Mouse (Mus musculus) heart, embryonic 14.5 days (tissue): ENCODE data around the gene Trabd2b. TPM values are rescaled to one million over a fixed set of nuclear protein-coding genes. Genes with fewer than 3 reads are reported as not detected.

Experiments
- ATAC-seq: fragments of 200-750 bp; cut with Nextera tagmentation; 2 replicates; pipeline ENCODE4 v1.8.0; 2017; ENCODE audit warnings: low read depth, moderate TSS enrichment; ENCODE audit not compliant: insufficient number of reproducible peaks, insufficient read depth, low FRiP score
- H3K27ac ChIP-seq, 2 experiments: fragments of 200-500 bp in 1 of 2; fragments of 300-500 bp in 1 of 2; sonication (generic) in 1 of 2; replicated peaks in 1 of 2; 2 replicates each; pipeline ENCODE4 v1.5.1; 2012 to 2014; ENCODE audit warnings: low read depth in 2 of 2, low read length in 2 of 2, control low read depth in 1 of 2, mild to moderate bottlenecking in 1 of 2, mixed read lengths in 1 of 2; ENCODE audit not compliant: control insufficient read depth in 1 of 2, insufficient read depth in 1 of 2
- H3K27me3 ChIP-seq: fragments of 300-500 bp; sonication (generic); 2 replicates; pipeline ENCODE4 v1.6.1; 2014; ENCODE audit warnings: mild to moderate bottlenecking, low read length, control low read depth; ENCODE audit not compliant: control insufficient read depth, insufficient read depth
- H3K36me3 ChIP-seq: fragments of 300-500 bp; sonication (generic); 2 replicates; pipeline ENCODE4 v1.6.1; 2014; ENCODE audit warnings: mild to moderate bottlenecking, control low read depth, low read length, mixed read lengths; ENCODE audit not compliant: control insufficient read depth, insufficient read depth
- H3K4me1 ChIP-seq, 2 experiments: fragments of 200-500 bp in 1 of 2; fragments of 300-500 bp in 1 of 2; sonication (generic) in 1 of 2; 2 replicates each; pipeline ENCODE4 v1.6.1; 2012 to 2014; ENCODE audit warnings: low read length in 2 of 2, control low read depth in 1 of 2, mixed read lengths in 1 of 2; ENCODE audit not compliant: control insufficient read depth in 2 of 2, insufficient read depth in 2 of 2
- H3K4me2 ChIP-seq: fragments of 300-500 bp; sonication (generic); 2 replicates; pipeline ENCODE4 v1.6.1; 2014; ENCODE audit warnings: mild to moderate bottlenecking, low read length
- H3K4me3 ChIP-seq, 2 experiments: fragments of 200-500 bp in 1 of 2; fragments of 300-500 bp in 1 of 2; sonication (generic) in 1 of 2; 2 replicates each; pipeline ENCODE4 v1.5.1; 2012 to 2014; ENCODE audit warnings: low read length in 2 of 2, mild to moderate bottlenecking in 2 of 2, control low read depth in 1 of 2, low read depth in 1 of 2, moderate library complexity in 1 of 2; ENCODE audit not compliant: control insufficient read depth in 1 of 2, insufficient read depth in 1 of 2
- H3K9ac ChIP-seq: fragments of 300-500 bp; sonication (generic); 2 replicates; pipeline ENCODE4 v1.6.1; 2014; ENCODE audit warnings: mild to moderate bottlenecking, low read length
- H3K9me3 ChIP-seq: fragments of 300-500 bp; sonication (generic); 2 replicates; pipeline ENCODE4 v1.6.1; 2016; ENCODE audit warnings: low read length, control low read depth; ENCODE audit not compliant: control insufficient read depth
- WGBS: fragments of 180-500 bp; shearing (Covaris S2); extraction: QIAGEN DNeasy Blood & Tissue Kit; methylation state at CpG from one replicate; pipeline ENCODE4 v1.1.7; 2014; 5-methylcytosine and 5-hydroxymethylcytosine counted together
- polyA plus RNA-seq: library from polyadenylated mRNA; unstranded; fragments of >200 nt; fragmentation: Nextera tagmentation; extraction: Ambion mirVana; gene quantifications from 2 replicates; pipeline ENCODE4 v1.2.1, GENCODE M21; 2014

The Trabd2b gene
- polyA plus RNA-seq, 1 experiment from 2014 or later, result 2.7 TPM

GRCm38 (mm10) chr4:114461093-114461492 is 54.6 kb downstream of the Trabd2b start:
- H3K9me3 ChIP-seq, result no peaks in the 10 kb centered on the region
- no peak overlapping the region for H3K4me2 ChIP-seq
- no peaks in the 10 kb centered on the region; the same call in 1 of the 2 replicates for H3K27me3 ChIP-seq
- H3K4me3 ChIP-seq, result no peak overlapping the region
- 79% methylated on average over 5 of the region's 5 CpGs for WGBS
- peaks cover 22 to 26% of the 10 kb centered on the region in 2 experiments for H3K4me1 ChIP-seq
- H3K36me3 ChIP-seq, result no peaks in the 10 kb centered on the region
- H3K9ac ChIP-seq, result no peak overlapping the region
- H3K27ac ChIP-seq, result no peak overlapping the region
- no peak for ATAC-seq

- Histone ChIP-seq H3K36me3 (no peaks in the 10 kb centered on the region), H3K27me3 (peaks cover 19% of the 10 kb centered on the region), H3K9ac (no peak overlapping the region), H3K4me1 (peaks cover 24 to 37% of the 10 kb centered on the region in 2 experiments), H3K9me3 (no peaks in the 10 kb centered on the region), H3K27ac (no peak overlapping the region), H3K4me3 (no peak overlapping the region), H3K4me2 (no peak overlapping the region)
- WGBS, result 42% methylated on average over 2 of the region's 2 CpGs
- ATAC-seq, result no peak
Measured at GRCm38 (mm10) chr4:114465641-114466040, 59.1 kb downstream of the Trabd2b start.

GRCm38 (mm10) chr4:114467371-114468094 is 61.0 kb downstream of the Trabd2b start:
- no peak overlapping the region for H3K9ac ChIP-seq
- ATAC-seq, result no peak
- H3K27me3 ChIP-seq, result peaks cover 29% of the 10 kb centered on the region
- WGBS, result 30% methylated on average over 6 of the region's 6 CpGs
- H3K4me1 ChIP-seq, result peaks cover 16 to 32% of the 10 kb centered on the region in 2 experiments
- H3K27ac ChIP-seq, result no peak overlapping the region
- no peaks in the 10 kb centered on the region for H3K36me3 ChIP-seq
- no peaks in the 10 kb centered on the region for H3K9me3 ChIP-seq
- H3K4me2 ChIP-seq, result no peak overlapping the region; the same call in 1 of the 2 replicates
- no peak overlapping the region for H3K4me3 ChIP-seq

GRCm38 (mm10) chr4:114468095-114468429 is 61.5 kb downstream of the Trabd2b start:
- no peak for ATAC-seq
- Histone ChIP-seq H3K9me3 (no peaks in the 10 kb centered on the region), H3K36me3 (no peaks in the 10 kb centered on the region), H3K9ac (no peak overlapping the region), H3K27ac (no peak overlapping the region), H3K4me2 (no peak overlapping the region; the same call in 1 of the 2 replicates), H3K4me1 (peaks cover 16 to 32% of the 10 kb centered on the region in 2 experiments), H3K4me3 (no peak overlapping the region), H3K27me3 (peaks cover 33% of the 10 kb centered on the region)
- 10% methylated on average over 7 of the region's 7 CpGs for WGBS

- no peak for ATAC-seq
- Histone ChIP-seq H3K4me1 (peaks cover 16 to 32% of the 10 kb centered on the region in 2 experiments), H3K36me3 (no peaks in the 10 kb centered on the region), H3K27ac (no peak overlapping the region), H3K9ac (no peak overlapping the region), H3K9me3 (no peaks in the 10 kb centered on the region), H3K4me3 (no peak overlapping the region), H3K4me2 (no peak overlapping the region), H3K27me3 (peaks cover 44% of the 10 kb centered on the region)
- WGBS, result 60% methylated on average over 1 of the region's 1 CpGs
Measured at GRCm38 (mm10) chr4:114469881-114470280, 63.4 kb downstream of the Trabd2b start.

GRCm38 (mm10) chr4:114472143-114472542 is 65.6 kb downstream of the Trabd2b start:
- WGBS, result 38% methylated on average over 5 of the region's 5 CpGs

GRCm38 (mm10) chr4:114476316-114476715 is 69.8 kb downstream of the Trabd2b start:
- no peak for ATAC-seq

More at GRCm38 (mm10) chr4:114472143-114472542, 65.6 kb downstream of the Trabd2b start:
- Histone ChIP-seq H3K4me1 (peaks cover 9 to 20% of the 10 kb centered on the region in 2 experiments), H3K4me2 (no peak overlapping the region), H3K9ac (no peak overlapping the region), H3K9me3 (no peaks in the 10 kb centered on the region), H3K4me3 (no peak overlapping the region), H3K36me3 (no peaks in the 10 kb centered on the region), H3K27me3 (peaks cover 49% of the 10 kb centered on the region), H3K27ac (no peak overlapping the region)
- ATAC-seq, result peak; percentile 60; the same call in 1 of the 2 replicates

More at GRCm38 (mm10) chr4:114476316-114476715, 69.8 kb downstream of the Trabd2b start:
- no peaks in the 10 kb centered on the region for H3K36me3 ChIP-seq
- H3K9me3 ChIP-seq, result no peaks in the 10 kb centered on the region
- H3K9ac ChIP-seq, result no peak overlapping the region
- 77% methylated on average over 3 of the region's 3 CpGs for WGBS
- H3K4me2 ChIP-seq, result no peak overlapping the region
- peaks cover 61% of the 10 kb centered on the region for H3K27me3 ChIP-seq
- peaks cover 7 to 15% of the 10 kb centered on the region in 2 experiments; a peak in 3 of 4 replicates for H3K4me1 ChIP-seq
- no peak overlapping the region for H3K27ac ChIP-seq
- no peak overlapping the region for H3K4me3 ChIP-seq
